Mouse (Mus musculus): ENCODE data around the gene Gm4952.
"Not testable (repeated sequence)": the region's sequence is repeated elsewhere in the genome, so short reads cannot be mapped to it uniquely, and the experiment has no call there.

Gene Gm4952

DNA sequence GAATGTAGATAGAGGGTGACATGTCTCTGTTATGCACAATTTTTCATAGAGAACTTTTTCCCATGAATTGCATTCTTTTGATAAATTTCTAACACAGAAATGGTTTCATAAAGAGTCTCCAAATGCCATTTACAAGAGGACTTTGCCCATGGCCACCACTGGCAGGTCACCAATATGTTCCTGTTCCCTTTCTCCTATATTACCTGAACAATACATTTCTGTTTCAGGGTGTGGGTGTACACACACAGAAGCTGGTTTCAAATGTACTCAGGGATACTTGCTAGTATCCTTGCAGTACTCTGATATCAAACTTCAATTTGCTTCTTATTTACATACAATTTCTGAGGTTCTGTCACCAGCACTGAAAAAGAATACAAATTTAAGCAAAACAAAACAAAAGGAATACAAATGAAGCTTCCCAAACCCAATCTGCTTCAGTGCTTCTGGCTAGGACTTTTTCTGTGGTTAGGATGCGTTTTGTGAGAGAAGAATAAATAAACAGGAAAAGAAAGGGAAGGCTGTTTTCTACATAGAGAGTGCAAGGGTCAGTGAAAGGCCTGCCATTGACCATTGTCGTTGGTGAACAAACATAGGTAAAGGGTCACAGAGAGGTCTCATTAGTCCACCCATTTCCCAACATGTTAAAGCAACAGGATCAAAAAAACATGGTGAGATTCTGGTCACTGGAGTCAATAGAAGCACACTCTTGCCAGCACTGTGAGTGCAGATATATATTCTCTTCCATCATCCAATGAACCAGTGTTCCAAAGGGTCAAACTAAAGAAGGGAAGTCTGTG is 1.1 kb downstream of the Gm4952 start:
- DNase-seq (ENCODE audit: low spot score in 2 of 2), result no peak

DNA sequence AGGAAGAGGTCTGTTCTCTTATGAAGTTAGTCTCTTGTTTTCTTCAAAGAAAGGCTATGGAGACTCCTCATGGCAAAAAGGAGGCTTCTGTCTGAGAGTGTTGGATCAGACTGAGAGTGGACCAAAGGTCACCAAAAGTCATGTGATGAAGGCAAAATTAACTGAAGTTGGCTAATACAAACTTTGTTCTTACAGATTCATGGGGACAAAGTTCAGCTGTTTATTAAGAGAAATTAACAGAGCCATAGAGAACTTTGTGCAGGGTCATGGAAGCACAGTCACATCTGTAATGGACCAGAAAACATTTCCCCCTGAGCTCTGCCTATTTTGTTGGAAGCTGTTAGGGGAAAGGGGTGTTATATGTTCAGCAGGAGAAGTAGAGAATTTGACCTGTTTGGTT is 8.6 kb downstream of the Gm4952 start:
- no peak for DNase-seq (ENCODE audit: low spot score in 2 of 2)

DNA sequence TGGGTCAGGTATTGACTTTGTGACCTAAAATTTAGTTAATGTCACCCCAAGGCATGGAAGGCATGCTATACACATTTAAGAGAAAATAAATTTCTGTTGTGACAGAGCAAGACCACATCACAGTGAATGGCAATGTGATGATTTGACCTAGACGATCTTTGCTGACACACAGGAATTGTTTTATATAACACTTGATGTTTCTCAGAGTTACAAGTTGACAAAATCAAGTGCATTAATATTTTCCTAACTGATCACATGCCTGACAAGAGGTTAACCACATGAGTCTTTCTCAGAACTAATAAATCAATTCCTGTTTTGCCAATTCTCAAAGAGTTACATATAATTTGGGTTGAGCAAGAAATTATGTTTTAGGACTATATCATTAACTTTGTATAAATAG is 13.9 kb downstream of the Gm4952 start:
- no peak for DNase-seq (ENCODE audit: low spot score in 2 of 2)

DNA sequence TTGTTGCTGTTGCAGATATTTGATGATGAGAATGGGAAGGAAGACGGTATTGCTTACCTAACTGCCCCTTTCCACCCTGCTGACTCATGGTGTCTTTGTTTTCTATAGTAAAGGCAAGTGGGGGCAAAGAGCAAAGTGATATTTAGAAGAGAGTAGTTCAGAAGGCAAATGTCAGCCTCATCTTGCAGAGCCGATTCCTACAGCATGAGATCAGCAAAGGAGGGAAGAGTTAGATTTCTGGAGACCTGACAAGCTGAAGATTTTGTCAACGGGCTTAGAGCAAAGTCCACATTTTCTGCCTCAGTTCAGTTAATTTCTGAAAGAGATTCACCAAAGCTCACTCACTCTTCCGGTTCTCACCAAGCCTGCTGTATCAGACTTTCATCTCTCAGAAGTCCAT is 33.4 kb downstream of the Gm4952 start, which contains the start of gene Glyat:
TSS of gene Glyat (plus strand) at position 133 of the 400 bp plus-strand sequence.
- DNase-seq (ENCODE audit: low spot score in 2 of 2), result no peak

DNA sequence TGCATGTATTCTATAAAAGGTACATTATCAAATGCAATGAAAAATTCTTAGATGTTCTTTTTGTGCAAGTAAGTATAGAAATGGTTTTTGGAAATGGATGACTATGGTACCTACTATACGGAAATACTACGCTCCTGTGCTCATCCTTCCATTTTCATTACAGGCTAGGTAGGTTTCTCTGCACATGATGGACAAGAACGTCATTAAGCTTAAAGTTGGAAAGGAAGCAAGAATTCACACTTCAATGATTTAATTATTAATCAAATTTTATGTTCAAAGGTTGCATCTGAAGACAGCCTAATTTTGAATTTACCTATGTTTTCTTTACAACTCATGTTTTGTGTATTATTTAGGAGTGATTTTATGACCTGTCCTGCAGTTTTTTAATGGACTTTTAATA is 34.5 kb downstream of the Gm4952 start:
- DNase-seq (ENCODE audit: low spot score in 2 of 2), result no peak

DNA sequence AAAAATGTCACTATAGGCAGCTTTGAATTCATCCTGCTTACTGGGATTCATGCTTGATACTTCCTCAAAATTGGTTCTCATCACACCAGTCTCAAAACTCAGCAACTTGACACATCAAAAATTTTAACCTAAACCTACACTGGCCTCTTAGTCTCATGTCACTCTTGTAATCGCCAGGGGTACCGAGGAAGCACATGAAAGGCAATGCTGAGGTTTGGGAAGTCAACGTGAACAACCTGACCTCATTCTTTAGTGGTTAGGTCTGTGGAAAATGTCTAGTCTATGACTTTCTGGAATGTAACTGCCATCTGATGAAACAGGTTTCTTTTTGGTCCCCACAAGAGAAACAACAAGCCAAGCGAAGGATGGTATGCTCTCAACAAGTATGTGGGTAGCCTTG is 35.2 kb downstream of the Gm4952 start:
- no peak for DNase-seq (ENCODE audit: low spot score in 2 of 2)

DNA sequence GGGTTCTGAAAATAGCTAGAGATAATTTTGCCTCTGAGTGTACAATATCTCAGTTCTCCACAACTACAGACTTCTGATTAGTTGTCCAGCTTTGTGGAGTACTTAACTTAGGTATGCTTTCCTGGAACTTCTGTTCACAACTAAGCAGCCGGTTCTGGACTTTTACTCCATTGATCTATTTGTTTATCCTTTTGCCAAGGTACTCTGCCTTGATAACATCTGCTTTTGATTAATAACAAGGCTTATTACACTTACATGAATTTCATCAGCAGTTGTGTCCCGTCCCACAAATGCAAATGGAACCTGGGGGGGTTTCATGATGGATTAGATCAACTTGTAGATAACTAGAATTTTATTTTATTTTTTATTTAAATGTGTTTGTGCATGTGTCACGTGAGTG is 37.1 kb downstream of the Gm4952 start:
- DNase-seq (ENCODE audit: low spot score in 2 of 2), result no peak

DNA sequence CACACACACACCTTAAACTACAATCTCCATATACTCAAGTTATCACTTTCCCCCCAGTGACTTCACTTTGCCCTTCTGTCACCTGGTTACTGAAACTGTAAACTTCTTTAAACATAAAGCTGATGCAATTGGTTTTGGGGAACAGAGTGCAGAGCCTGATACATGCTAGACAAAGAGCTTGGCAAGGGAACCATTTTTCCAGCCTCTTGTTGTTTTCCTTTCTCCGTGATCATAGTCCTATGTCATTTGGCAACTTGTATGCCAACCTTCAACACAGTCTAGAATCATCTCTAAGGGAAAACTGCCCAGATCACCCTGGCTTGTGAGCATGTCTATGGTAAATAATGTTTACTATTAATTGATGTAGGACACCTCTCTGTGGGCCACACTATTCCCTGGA is 38.3 kb downstream of the Gm4952 start:
- no peak for DNase-seq (ENCODE audit: low spot score in 2 of 2)

DNA sequence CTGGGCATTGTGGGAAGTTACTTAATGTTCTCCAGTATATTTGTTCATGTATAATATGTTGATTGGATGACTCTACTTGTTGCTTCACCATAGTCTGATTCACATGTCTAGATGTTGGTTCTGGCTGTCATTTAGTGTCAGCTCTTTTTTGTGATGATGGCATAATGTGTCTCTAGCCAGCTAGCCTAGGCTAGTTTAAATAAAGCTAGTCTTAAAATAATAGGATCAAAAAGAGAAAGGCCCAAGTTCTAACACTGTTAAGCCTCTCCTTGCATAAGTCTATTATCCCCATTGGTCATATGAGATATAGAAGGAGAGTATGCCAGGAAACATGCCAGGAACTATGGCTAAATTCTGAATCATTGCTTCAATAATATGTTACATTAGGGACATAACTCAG is 49.7 kb downstream of the Gm4952 start:
- DNase-seq (ENCODE audit: low spot score in 2 of 2), result no peak

DNA sequence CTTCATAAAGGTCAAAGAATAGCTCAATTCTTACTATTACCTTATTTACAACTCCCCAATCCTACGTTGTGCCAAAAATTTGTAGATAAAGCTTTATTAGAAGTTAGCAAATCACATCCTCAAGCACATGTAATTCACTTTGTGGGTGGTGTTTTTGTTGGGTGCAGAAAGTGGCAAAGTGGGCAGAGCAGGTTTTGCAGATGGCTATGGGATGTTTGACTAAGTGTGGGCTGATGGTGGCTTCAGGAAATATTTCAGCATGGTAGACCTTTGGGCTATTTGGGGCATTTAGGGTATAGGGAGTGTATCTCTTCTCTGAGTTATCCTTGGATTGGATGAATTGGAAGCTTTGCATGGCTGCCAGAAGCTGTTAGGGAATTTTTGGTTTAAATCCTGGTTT is 66.4 kb downstream of the Gm4952 start:
- DNase-seq (ENCODE audit: low spot score in 2 of 2), result no peak

DNA sequence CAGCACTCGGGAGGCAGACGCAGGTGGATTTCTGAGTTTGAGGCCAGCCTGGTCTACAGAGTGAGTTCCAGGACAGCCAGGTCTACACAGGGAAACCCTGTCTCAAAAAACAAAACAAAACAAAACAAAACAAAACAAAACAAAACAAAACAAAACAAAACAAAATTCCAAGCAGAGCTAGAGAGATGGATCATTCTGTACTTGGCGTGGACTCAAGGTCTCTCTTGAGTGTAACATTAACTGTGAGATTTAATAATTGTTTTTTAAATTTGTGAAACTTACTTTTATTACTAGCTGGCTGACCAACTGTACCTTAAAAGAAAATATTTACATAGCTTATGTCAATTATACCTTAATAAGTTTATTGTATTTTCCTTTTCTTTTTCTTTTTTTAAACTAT is 68.8 kb downstream of the Gm4952 start:
- not testable (repeated sequence) for DNase-seq (ENCODE audit: low spot score in 2 of 2)

DNA sequence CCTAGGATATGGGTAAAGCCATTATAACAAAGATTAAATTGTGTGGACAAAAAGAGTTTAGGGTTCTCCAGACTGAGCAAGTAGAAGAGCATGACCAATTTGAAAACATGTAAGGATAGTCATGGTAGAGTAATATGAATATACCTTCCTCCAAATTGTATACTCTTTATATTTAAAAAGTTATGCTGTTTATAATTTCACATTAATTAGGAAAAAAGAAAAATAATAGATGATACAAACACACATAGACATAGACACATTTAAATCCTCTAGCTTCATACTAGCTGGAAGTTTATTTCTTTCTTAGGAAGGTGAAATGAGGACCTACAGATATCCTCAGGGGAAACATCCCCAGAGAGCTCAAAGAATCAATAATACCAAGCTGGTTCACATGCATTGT is 70.4 kb downstream of the Gm4952 start, which contains the start of gene Olfr1442:
TSS of gene Olfr1442 (plus strand) at position 301 of the 400 bp plus-strand sequence.
- no peak for DNase-seq (ENCODE audit: low spot score in 2 of 2)

DNA sequence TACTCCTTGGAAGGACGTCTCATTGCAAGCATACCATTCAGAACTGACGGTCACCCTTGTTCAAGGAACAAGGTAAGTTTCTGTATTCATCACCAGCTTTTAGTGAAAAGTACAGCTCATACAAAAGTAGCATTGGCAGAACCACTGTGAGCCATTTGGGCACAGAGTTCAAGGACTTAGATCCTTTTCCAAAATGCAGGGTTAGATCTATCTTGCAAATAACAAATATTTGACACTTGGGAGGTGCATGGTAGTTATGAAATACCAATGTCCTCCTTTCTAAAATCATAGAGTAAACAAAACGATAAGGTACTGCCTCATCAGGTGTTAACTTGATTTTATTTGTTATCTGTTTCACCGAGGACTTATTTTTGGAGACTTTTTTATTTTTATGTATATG is 71.3 kb downstream of the Gm4952 start:
- no peak for DNase-seq (ENCODE audit: low spot score in 2 of 2)

DNA sequence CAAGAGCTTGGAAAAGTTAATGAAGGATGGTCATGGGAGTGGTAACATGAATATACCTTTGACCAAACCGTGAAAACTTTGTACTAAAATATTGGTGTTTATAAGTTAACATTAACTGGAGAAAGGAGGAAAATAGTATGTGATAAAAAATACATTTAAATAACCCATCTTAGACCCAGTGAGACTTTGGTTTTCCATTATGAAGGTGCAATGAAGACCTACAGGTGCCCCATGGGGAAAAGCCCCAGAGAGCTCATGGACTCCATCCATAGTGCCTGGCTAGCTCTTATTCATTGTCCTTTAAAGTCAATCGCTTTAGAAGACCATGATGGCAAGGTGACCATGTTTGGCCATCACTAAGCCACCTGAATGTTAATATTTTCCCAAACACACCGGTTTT is 78.0 kb downstream of the Gm4952 start, which contains the start of gene Olfr1443:
TSS of gene Olfr1443 (plus strand) at position 301 of the 400 bp plus-strand sequence.
- DNase-seq (ENCODE audit: low spot score in 2 of 2), result no peak
